Mouse (Mus musculus): ENCODE measurements around the gene Tnfrsf1a.

DNA sequence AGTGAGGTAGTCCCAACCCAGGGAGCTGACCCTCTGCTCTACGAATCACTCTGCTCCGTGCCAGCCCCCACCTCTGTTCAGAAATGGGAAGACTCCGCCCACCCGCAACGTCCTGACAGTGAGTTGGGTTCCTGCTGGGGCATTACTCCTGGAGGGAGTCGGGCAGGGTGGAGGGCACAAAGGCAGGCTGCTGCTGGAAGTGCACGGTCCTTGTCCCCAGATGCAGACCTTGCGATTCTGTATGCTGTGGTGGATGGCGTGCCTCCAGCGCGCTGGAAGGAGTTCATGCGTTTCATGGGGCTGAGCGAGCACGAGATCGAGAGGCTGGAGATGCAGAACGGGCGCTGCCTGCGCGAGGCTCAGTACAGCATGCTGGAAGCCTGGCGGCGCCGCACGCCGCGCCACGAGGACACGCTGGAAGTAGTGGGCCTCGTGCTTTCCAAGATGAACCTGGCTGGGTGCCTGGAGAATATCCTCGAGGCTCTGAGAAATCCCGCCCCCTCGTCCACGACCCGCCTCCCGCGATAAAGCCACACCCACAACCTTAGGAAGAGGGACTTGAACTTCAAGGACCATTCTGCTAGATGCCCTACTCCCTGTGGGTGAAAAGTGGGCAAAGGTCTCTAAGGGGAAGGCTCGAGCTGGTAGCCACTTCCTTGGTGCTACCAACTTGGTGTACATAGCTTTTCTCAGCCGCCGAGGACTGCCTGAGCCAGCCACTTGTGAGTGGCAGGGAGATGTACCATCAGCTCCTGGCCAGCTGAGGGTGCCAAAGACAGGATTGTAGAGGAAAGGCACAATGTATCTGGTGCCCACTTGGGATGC is 12.5 kb downstream of the Tnfrsf1a start:
- peak; percentile 51 for TF ChIP-seq CTCF (IDR thresholded peaks at IDR 0.05; ENCODE audit: low read depth, low read length)
- TF ChIP-seq POLR2A (IDR thresholded peaks at IDR 0.05; ENCODE audit: extremely low read depth, insufficient read depth, low read length) = no peak

All from liver, adult 2 months (tissue).